Mouse (Mus musculus) naive thymus-derived CD4-positive, alpha-beta T cell, adult 2 months (primary cell): ENCODE results near the gene Map2k1.
A peak's percentile ranks its signal among the peaks of the same experiment; 100 is the strongest.
"Not testable (repeated sequence)": the region's sequence is repeated elsewhere in the genome, so short reads cannot be mapped to it uniquely, and the experiment has no call there.

Experiments used
- DNase-seq: peaks from one replicate; pipeline ENCODE4 v3.0.0-alpha.2; 2011; ENCODE audit warnings: low read depth

Gene Map2k1

DNA sequence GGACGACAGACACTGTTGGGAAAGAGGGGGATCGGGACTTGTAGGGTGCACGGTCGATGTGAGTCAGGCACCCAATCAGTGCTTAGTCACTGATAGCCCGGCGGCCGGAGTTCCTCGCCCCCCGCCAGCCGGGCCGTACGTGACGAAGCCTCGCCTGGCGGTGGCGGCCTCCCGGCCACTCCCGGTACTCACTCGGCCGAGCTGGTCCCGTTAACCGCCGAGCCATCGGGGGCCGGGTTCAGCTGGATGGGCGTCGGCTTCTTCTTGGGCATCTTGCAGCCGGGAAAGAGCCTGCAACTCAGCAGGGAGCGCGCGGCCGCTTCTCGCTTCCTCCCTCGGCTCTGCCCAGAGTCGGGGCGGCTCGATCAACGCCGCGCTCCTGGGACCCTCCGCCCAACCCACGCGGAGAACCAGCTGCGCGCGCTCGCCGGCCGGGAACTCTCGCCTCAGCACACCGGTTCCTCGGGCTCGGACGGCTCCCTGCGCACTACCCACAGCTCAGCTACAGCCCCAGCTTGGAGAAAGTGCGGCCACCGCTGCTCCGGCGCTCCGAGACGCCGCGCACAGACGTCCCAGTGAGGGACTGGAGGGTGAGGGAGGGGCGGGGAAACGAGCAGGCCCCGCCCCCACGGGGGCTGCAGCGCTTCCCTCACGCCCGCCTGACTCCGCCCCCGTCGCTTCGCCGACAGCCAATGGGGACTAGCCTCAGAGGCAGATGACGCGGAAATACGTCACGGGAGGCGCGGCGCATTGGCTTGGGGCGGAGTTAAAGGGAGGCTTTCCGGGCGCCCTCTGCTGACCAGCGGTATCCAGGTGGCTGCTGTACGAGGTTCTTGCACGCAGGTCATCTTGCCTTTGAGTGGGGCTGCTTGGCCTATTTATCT lies at the start of gene Map2k1:
TSS of gene Map2k1 (minus strand) at position 611 of the 884 bp plus-strand sequence.
- DNase-seq = peak; percentile 100

DNA sequence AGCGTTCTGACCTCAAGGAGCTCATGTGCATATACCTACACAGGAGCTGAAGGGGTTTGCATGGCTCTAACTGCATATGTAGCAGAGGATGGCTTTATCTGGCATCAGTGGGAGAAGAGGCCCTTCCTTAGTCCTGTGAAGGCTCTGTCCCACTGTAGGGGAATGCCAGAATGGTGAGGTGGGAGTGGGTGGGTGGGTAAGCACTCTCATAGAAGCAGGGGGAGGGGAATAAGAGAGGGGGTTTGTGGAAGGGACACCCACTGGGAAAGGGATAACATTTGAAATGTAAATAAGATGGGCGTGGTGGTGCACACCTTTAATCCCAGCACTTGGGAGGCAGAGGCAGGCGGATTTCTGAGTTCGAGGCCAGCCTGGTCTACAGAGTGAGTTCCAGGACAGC lies 49.7 kb upstream of the Map2k1 start:
- not testable (repeated sequence) for DNase-seq

DNA sequence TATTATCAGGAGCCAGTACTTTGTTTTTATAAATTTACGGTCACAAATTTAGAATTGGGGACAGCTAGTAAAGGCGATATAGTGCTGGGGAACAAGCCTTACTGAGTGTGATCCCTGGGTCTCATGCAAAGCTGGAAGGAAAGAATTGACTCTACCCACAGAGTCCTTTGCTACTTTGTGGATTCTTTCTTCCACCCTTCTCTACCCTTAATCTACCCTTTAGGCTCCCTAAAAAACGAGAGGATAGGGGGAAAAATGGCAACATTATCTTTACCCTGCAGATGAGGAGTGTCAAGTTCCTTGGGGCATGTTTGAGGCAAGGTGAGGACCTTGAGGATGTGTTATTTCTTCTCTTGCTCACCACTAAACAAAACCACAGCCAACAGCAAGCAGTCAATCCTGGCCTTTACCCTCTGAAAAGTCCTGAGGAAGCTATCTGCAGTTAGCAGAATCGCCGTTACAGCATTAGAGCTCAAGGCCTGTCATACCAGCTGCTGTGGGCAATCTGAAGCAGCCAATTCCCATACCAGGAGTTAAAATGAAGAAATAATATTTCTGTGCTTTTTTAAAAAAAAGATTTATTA lies 29.1 kb upstream of the Map2k1 start:
- DNase-seq = peak; percentile 16

DNA sequence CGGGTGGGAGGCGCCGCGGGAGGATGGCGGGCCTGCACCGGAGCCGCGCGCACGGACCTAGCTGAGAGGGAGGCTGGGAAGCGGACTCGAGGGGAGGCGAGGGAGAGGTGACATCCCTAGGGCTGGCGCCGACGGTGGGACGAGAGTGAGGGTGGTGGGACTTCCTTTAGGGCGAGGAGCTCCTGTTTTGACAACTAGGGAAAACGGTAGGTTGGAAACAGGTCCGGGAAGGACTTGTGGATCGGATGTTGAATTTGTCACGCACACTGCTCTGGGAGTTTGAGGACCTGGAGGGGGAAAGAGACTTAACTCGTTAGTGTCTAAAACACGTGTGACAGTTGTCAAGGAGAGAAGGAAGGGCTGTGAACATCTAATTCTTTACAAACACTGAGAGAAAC lies 28.3 kb upstream of the Map2k1 start:
- no peak for DNase-seq

DNA sequence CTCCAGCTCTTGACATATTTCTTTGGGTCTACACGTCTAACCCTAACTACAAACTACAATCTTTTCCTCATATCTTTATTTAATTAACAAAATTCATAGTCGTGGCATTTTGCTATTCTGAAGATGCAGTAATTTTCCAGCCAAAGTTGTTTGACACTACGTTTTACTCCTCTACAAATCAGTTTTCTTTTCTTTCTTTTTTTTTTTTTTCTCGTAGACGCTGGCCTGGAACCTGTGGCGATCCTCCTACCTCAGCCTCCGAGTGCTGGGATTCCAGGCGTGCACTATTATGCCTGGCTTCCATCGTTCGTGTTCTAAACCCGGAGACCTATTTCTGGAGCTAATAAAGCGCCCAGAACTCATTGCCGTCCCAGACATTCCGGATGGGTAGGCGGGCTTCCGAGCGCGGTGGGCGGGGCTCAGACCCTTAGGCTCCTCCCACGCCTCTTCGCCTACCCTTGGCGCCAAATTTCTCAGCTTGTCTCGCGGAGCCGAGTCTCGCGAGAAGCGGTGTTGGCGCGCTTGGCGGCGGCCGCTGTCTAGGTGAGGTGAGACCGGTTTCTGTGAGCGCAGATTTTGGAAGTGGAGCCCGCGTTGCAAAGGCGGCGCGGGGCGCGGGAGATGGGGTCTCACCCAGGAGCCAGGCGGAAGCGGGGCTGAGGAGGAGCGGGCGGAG lies 27.8 kb upstream of the Map2k1 start, which contains the start of gene Tipin:
TSS of gene Tipin (plus strand) at position 477 of the 676 bp plus-strand sequence.
- DNase-seq = peak; percentile 98

DNA sequence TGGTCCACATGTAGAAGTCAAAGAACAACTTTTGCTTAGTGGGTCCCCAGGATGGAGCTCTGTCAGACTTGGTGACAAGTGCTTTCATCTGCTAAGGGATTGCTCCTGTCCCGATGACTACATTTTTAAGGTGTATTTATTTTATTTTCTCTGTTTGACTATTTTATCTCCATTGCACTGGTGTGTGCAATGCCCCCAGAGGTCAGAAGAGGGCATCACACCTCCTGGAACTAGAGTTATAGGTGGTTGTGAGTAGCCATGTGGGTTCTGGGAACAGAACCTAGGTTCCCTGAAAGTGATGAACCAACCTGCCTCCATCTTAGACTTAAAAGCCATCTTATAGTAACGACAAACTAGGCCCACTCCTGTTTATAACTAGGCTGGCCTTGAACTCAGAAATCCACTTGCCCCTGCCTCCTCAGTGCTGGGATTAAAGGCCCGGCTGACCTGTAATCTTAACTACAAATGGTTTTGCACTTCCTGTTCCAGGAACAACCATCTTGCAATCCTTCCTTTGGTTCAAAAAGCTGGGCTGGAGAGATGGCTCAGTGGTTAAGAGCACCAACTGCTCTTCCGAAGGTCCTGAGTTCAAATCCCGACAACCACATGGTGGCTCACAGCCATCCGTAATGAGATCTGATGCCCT lies 25.4 kb upstream of the Map2k1 start:
- DNase-seq = peak; percentile 32

DNA sequence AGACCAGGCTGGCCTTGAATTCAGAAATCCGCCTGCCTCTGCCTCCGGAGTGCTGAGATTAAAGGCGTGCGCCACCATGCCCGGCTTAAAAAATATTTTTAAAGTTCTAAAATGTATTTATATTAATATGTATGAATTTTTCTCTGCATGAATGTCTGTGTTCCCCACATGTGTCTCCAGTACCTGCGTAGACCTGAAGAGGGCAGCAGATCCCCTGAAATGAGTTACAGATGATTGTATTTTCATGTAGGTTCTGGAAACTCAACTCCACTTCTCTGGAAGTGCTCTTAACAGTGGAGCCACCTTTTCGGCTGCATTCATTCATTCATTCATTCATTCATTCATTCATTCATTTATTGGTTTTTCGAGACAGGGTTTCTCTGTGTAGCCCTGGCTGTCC lies 24.3 kb upstream of the Map2k1 start:
- peak; percentile 88 for DNase-seq

DNA sequence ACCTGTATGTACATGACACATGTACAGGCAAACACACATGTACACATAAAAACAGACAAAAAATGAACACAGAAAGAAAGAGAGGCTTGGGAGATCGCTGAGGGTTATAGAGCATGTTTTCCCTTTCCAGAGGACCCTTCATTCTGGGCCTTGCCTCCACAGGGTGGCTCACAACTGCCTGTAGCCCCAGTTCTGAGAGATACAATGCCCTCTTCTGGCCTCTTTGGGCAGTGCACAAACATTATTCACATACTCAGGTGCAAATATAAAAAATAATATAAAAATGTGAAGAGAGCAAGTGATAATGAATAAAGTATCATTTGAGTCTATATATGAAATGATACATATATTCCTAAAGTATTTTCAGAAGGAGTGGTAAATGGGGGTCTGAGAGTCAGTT lies 21.5 kb upstream of the Map2k1 start:
- DNase-seq = no peak

DNA sequence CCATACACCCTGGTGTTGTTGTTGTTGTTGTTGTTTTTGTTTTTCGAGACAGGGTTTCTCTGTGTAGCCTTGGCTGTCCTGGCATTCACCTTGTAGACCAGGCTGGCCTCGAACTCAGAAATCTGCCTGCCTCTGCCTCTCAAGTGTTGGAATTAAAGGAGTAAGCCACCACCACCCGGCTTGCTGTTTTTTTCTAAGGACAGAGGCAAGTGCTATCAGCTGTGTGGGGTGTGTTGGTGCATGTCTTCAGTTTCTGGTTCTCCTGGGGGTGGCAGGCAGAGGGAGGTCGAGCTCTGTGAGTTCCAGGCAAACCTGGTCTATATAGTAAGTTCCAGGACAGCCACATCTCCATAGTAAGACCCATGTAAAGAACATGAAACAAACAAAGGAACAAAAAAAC lies 20.9 kb upstream of the Map2k1 start:
- no peak for DNase-seq

DNA sequence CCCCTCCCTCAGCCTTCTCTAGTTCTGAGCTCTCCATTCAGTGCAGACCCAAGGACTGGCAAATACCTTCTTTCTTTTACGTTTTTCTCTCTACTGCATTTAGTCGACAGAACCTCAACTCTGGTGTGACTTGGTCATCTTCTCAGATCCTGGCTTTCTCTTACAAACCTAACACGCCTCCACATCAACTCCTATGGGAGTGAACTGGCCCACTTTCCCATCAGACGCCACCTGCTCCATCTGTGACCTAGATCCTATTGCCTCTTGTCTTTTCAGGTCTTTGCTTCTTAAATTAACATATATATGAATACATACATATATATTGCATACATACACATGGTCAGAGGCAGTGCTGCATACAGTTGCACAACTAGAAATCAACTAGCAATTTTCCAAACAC lies 20.3 kb upstream of the Map2k1 start:
- no peak for DNase-seq

DNA sequence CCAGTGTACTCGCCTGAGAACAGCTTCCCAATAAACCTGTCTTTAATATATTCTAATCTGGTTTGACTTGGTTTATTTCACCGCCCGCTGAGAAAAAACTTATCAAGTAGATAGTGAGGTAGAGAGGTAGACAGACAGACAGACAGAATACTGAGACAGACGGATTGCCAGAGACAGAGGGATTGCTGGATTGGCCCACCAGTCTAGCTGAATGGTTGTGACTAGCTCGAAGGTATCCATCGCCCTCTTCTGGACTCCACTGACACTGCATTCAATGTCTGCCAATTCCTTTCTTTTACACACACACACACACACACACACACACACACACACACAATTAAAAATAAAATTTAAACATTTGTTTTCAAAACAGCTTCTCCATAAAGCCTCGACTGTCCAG lies 19.2 kb upstream of the Map2k1 start:
- DNase-seq = peak; percentile 44

DNA sequence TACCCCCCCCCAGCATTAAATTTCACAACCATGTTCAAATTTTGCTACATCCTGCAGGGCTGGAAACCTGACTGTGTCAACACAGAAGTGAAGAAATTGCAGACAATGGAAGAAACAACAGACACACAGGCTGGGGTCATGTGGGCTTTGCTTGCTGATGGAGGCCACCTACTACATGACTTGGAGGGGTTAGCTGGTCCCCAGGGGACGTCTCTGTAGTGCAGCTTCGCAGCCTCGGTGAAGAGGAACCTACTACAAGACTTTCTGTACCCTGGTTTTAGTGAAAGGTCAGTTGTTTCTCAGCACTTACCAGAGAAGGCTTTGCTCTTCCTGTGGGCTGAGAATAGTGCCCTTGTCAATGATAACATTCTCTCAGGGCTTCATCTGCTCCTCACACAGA lies 17.8 kb upstream of the Map2k1 start:
- no peak for DNase-seq

DNA sequence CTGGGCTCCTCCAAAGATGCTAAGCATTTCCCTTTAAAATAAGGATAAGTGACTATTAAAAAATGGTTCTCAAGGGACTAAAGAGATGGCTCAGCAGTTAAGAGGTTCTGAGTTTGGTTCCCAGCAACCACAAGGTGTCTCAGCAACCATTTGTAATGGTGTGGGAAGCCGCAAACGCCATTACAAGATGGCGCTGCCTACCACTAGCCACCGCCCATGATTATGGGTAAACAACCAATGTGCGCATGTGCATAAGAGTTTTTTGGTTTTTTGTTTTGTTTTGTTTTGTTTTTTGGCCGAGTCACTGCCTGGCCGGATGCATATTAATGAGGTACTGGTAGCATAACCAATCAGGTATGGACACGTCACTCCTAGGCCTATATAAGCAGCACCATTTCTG lies 15.4 kb upstream of the Map2k1 start:
- not testable (repeated sequence) for DNase-seq

DNA sequence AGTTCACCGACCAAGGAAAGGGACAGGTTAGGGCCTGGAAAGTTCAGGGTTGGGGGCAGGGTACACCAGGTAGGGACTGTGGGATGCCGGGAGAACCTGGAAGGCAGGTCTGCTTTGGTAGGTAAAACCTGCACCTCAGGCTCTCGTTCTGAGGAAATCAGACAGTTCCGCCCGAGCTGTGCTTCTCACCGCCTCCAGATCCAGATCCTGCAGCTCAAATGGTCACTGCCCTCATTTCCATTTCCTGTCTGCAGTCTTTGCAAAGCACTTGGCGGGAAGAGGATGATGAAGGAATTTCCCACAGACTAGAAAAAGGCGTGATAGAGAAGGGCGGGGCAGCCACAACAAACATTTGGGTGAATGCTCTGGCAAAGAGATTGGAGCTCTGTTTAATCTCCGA lies 14.8 kb upstream of the Map2k1 start:
- DNase-seq = no peak

DNA sequence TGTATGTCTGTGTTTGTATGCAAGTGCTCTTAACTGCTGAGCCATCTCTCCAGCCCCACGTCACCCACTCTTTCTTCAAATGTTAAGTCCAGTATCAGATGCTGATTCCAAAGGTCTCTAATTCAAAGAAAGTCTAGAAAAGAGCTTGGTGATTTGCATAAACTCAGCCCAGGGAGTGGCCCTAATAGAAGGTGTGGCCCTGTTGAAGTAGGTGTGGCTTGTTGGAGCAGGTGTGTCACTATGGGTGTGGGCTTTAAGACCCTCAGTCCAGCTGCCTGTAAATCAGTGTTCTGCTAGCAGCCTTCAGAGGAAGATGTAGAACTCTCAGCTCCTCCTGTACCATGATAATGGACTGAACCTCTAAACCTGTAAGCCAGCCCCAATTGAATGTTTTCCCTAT lies 13.8 kb upstream of the Map2k1 start:
- no peak for DNase-seq

DNA sequence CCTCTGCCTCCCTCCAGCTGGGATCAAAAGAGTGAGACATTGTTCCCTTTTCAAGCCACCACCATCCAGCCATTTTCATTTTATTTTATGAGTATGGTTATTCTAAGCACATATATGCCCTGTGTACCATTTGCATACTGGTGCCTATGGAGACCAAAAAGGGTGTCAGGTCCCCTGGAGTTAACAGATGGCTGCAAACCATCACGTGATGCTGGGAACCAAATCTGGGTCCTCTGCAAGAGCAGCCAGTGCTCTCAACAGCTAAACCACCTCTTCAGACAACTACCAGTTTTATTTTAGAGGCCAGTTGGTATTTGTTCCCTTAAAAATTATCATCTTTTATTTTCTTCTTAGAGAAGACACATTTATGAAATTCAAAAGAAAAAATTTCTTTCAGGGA lies 11.4 kb upstream of the Map2k1 start:
- no peak for DNase-seq

DNA sequence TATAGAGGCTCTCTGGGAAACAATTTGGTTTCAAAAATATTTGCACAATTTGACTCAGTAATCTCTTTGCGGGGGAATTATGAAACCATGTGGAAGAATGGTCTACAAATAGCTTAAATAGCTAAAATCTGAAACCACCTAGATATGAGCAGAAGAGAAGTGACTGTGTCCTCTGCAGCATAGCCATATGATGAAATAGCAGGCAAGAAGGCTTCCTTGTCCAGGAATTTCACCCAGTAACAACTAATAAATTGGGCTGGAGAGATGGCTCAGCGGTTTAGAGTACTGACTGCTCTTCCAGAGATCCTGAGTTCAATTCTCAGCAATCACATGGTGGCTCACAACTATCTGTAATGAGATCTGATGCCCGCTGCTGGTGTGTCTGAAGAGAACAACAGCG lies 7.6 kb upstream of the Map2k1 start:
- DNase-seq = no peak

DNA sequence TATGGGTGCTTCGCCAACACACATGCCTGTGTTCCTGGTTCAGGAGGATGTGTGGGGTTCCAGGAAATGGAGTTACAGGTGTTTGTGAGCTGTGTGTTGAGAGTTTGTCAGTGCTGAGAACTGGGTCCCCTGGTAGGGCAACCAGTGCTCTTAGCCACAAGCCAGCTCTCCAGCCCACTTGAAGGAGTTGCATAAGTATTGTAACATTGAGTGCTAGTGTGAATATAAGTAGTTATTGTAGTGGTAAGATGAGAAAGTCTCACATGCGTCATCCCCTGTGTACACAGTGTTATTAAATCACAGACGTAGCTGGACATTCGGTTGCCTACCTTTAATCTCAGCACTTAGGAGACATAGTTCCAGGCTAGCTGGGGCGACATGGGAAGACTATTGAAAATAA lies 6.5 kb upstream of the Map2k1 start:
- no peak for DNase-seq

DNA sequence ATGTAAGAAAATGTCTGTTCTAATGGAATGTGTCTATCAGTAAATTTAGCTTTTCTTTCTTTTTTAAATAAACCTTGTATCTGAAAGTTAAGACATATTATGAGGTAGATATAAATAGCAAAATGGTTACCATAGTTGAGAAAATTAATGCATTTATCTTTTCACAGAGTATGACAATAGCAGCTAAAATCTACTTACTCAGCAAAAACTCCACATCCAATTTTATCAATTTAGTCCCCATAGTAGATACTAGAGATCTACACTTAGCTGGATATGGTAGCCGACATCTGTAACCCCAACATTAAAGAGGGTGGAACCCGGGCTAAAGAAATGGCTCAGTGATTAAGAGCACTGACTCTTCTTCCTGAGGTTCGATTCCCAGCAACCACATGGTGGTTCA lies 2.8 kb upstream of the Map2k1 start:
- no peak for DNase-seq

DNA sequence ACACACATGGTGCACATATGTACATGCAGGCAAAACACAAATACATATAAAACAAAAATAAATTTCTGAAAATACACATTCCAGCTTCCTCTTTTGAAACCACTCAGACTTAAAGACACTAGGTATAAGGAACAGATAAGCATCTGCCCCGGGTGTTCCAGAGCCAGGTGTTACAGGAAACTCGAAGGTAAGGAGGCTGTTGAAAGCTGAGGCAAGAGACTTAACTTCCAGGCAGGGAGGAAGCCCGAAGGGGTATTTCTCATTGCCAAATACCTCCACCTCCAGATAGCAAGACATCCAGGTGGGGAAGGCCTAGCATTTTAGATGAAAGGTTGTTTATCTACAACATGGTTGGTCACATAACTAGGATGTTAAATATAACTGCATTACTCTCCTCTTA lies 2.0 kb upstream of the Map2k1 start:
- DNase-seq = no peak

DNA sequence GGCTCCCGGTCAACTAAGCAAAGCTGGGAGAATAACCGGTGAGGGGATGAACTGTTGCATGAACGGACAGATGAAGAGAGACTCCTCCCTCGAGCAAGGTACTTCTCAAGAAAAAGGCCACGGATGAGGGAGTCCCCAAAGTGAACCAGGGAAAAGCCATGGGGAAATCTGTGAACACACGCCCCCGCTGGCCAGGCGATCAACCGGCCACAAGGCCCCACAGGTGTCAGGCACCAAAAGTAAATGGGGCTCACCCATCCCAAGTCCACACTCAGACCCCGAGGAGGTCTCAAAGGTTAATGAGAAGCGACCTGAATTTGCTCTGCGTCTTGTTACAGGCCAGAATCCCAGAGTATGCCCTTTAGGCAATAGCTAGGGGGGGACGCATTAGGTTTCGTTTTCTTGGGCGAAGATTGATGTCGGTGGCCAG lies 825 bp downstream of the Map2k1 start:
- DNase-seq = no peak

DNA sequence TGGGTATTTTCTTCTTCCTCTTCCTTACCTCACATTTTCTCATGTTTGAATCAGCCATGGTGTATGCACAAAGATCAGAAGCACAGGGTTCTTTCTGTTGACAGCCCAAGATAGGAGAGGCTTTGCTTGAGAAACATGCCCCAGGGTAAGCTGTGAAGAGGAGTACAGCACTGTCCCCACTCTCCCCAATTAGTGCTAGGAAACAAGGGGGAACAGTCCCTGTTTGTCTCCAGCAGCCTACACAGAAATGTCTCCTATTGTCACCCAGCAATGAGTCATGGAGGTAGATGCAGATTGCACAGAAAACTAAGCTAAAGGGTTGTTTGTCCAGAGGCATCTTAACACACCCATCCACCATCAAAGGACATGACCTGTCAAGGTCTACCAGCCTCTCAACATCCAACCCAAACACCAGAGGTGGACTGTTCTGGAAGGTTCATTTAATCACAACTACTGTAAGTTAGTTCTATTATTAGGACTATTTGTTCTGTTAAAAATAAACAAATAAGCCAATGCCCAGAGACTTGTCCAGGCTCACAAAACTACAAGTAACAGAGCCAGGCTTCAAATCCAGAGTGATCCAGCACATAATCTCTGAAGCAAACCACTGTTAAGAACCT lies 3.2 kb downstream of the Map2k1 start:
- DNase-seq = no peak
